Mouse (Mus musculus): ENCODE results near the gene Nos2.

Nos2 gene

DNA sequence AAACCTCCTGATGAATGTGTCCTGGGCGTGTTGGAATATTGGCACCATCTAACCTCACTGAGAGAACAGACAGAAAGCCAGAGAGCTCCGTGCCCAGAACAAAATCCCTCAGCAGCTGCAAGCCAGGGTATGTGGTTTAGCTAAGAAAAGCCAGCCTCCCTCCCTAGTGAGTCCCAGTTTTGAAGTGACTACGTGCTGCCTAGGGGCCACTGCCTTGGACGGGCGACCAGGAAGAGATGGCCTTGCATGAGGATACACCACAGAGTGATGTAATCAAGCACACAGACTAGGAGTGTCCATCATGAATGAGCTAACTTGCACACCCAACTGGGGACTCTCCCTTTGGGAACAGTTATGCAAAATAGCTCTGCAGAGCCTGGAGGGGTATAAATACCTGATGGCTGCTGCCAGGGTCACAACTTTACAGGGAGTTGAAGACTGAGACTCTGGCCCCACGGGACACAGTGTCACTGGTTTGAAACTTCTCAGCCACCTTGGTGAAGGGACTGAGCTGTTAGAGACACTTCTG, at the start of gene Nos2:
Nos2 (plus strand) TSS at position 377 of the 529 bp plus-strand sequence.
- no peak for DNase-seq (ENCODE audit: low spot score)

DNA sequence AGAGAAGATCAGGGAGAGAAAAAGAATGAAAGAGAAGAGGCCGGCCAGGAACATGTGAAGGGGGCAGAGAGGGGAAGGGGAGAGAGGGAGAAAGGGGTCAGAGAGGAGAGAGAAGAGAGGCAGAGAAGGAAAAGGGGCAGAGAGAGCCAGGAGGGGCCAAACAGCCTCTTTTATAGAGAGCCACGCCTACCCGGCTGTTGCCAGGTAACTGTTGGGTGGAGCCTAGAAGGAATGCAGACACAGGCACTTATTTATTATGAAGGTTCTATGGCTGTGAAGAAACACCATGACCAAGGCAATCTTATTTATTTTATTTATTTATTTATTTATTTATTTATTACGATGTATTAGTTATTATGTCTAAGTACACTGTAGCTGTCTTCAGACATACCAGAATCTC, 49.7 kb upstream of the Nos2 start:
- DNase-seq (ENCODE audit: low spot score), result no peak

DNA sequence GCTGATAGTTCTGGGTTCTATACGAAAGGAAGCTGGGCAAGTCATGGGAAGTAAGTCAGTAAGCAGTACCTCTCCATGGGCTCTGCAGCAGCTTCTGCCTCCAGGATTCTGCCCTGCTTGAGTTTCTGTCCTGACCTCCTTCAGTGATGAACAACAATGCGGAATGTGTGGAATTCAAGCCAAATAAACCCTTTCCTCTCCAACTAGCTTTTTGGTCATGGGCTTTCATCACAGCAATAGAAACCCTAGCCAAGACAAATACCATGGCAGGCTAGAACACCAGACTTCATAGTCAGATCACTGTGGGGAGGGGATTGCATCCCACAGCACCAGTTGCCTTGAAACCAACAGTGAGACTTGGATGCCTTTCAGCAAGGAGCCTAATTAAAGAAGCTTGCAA, 47.8 kb upstream of the Nos2 start:
- DNase-seq (ENCODE audit: low spot score), result no peak

DNA sequence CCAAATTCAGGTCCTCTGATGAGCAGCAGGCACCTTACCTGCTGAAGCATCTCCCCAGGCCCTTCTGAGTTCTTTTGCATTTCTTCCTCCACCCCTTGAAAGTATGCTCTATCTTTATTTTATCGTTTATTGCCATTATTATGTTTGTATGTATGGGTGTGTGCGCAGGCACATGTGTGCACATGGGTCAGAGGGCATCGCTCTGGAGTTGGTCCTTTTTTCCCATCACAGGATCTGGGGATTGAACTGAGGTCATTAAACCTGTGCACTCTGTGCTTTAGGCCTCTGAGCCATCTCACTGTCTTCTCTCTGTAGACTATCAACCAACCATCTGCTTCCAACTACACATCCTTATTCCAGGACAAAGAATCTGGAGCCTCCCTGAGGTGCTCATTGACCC, 40.9 kb upstream of the Nos2 start:
- no peak for DNase-seq (ENCODE audit: low spot score)

DNA sequence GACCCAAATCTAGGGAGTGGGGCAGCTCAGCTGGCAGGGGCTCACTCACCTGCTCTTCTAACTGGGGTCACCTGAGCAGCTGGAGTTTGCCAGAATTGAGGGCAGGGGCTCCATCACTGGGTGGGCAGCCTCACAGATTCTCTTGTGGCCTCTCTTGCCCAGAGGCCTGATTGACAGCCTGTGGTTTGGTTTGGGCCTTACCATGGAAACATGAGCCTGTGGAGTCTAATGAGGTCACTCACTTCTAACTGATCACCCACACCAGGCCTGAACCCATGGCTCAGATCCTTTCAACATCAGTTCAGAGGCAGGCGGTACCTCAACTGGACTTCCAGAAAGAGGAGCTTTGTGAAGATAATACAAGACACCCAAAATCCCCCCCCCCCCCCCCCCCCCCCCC, 33.9 kb upstream of the Nos2 start:
- no peak for DNase-seq (ENCODE audit: low spot score)

DNA sequence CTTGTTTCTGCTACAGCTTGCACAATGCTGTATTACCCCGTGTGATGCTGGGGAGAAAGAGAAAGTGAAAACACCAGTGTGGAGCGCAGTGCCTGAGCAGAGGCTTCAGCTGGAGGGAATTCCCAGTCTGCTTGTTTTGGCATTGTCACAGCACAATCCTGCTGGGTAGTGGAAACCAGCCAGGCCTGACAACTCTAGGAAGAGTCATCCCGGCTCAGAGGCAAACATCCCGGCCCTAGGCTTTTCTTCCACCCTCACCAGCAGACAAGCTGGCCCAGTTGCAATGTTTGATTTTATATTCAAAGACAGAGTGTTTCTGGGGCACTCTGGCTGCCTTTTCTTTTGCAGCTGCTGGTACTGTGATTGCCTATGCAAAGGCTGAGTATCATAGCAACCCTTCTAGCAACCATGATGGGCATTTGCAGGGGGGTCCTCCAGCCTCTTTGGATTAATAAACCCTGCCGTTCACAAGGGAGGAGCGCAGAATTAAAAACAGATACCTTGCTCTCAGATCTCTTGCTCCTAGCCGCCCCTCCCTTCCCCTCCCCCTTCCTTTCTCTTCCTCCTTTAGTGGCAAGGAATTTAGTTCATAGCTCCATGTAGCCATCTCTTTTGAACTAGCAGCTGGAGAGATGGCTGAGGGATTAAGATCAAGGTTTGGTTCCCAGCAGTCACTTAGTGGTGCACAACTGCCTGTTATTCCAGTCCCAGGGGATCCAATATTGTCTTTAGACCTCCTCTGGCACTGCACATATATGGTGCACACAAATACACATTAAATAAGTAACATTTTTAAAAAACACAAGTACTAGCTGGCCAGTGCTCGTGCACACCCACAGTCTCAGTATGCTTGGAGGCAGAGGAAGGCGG, 33.2 kb upstream of the Nos2 start:
- peak; percentile 83 for DNase-seq (ENCODE audit: low spot score)

DNA sequence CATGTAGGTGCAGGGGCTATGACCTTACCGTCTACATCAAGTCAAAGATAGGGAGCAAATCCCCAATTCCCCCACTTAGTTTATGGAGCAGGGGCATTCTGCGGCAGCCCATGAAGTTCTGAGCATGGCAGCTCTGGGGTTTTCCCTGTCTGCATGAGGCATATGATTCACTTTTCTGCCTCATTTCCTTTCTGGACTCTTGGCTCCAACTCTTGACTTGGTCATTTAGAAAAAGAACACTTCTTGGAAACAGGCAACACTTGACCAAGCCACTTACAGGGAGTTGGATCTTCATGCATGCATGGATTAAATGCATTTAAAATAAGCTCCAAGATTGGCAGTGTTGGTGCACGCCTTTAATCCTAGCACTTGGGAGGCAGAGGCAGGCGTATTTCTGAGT, 31.4 kb upstream of the Nos2 start:
- no peak for DNase-seq (ENCODE audit: low spot score)

DNA sequence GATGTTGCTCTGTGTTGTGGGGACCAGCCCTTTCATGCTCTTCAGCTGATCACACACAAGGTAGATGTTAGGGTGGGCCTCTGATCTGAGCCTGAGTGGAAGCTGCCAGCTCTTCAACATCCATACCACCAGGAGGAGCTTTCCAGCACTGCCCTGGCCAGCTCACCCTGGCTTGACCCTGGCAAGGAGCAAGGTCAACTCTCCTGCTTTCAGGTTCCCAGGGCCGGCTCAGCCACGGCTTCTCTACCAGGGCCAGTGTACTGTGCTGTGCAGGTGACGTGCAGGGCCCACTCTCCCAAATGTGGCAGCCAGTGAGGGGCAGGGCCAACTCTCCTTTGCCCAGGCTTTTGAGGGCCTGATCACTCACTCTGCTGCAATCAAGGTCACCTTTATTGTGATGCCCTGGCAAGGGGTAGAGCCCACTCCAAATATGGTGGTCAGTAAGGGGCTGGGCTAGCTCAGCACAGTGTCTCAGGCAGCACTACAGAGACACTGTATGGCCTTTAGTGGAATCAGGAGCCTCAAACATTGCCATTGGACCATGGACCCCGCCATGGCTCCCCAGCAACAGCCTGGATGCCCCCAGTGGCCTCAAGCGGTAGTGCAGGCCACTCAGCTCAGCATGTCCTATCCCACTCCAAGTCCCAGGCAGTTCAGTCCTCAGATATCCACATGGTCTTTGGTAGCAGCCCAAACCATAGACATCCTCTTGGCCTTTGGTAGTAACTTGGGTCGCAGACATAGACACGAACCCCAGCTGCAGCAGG, 24.0 kb upstream of the Nos2 start:
- DNase-seq (ENCODE audit: low spot score), result no peak

DNA sequence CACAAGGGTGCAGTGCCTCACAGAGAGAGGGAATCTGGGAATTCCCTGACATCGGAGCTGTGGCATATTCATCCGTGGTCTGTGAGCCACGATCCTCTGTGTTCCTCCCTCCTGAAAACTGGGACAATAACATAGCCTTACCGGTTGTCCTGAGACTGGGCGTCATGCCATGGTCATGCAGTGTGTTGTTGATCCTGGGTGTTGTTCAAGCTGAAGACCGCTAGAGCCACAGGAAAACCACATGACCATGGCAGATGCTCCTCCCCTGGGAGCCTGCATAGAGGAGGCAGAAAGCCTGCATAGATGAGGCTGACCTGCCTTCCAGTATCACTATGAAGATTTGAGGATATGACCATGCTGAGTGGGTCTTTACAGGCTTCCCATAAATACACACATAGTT, 5.1 kb upstream of the Nos2 start:
- DNase-seq (ENCODE audit: low spot score), result no peak

DNA sequence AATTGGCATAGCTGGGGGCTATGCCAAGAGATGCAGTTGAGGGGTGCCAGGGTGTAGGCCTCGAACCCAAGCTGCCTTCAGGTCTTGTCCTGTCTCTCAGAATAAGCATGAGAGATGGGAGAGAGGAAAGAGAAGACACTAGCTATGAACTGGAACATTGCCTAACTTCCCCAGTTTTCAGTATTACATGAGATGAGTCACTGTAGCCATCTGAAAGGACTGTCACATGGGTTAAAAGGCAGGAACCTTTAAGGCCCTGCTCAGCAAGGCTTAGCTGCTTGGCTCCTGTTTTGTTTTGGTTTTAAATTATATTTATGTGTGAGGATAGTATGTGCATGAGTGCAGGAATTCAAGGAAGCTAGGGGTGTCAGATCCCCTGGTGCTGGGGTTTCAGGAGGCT, 4.2 kb upstream of the Nos2 start:
- no peak for DNase-seq (ENCODE audit: low spot score)

DNA sequence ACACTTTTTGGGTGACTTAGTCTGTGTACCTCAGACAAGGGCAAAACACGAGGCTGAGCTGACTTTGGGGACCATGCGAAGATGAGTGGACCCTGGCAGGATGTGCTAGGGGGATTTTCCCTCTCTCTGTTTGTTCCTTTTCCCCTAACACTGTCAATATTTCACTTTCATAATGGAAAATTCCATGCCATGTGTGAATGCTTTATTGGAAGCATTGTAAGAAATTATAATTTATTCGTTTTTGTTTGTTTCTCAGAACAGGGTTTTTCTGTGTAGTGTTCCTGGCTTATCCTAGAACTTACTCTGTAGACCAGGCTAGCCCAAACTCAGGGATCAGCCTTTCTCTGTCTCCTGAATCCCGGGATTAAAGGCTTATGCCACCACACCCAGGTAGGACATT, 842 bp upstream of the Nos2 start:
- no peak for DNase-seq (ENCODE audit: low spot score)

DNA sequence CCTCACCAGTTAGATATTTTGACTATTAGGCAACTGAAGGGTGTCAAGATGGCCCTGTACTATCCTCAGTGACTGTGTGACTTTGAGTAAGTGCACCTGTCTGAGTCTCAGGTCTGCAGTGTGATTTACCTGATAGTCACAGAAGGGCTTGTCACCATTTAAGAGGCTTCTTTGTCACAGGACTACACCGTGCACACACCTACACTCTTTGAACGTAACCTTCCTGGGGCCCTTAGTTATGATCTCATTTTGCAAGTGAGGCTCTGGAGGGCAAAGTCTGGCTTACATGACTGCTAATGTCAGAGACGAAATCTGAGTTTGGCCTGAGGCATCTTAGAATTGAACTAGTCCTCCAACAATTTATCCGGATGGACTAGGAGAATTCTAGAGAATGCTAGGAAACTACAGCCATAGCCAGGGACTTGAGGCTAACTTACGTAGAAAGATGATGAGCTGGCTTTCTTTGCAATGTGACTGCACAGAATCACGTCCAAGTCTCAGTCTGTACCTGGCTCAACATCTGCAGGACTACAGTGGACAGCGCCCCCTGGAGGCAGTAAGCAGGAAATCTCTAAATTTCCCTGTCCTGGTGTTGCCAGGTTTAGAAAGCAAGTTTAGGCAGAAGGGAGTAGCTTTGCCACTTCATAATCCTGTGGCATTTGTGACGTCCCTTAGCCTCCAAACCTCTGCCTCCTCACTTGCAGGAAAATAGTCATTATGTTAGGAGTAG, 2.3 kb downstream of the Nos2 start:
- no peak for DNase-seq (ENCODE audit: low spot score)

DNA sequence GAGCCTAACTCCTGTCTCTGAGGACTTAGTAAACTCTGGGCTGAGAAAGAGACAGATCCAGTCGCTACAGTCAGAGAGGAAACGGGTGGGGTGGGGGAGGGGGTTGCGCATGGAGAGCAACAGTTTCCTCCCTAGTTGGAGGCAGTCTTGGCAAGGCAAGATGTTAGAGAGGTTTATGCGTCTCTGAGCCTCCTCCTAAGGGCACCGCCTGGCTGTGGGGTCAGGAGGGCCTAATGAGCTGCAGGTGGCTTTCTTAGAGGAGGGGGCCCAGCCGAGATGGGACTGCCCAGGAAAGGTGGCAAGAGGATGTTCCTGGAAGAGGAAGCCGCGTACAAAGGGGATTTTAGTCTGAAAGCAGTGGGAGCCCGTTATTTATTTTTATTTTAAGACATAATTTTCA, 3.5 kb downstream of the Nos2 start:
- DNase-seq (ENCODE audit: low spot score), result no peak

DNA sequence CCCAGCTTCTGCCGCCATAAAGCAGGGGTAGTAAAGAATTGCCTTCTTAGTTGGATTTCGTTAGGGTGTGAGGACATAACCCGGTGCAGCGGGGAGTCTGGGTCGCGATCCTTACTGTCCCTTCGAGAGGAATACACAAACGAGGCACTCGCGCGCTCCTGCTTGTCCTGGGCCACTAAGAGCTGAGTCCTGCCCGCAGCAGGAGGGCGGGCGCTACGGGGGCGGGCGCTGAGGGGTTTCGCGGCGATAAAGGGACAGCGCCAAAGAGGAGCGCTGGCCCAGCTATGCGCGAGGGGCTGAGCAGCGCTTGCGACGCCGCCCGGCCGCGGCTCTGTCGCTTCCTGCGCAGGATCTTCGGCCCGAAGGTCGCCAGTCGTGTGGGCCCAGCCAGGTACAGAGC, 4.3 kb downstream of the Nos2 start:
- no peak for DNase-seq (ENCODE audit: low spot score)

DNA sequence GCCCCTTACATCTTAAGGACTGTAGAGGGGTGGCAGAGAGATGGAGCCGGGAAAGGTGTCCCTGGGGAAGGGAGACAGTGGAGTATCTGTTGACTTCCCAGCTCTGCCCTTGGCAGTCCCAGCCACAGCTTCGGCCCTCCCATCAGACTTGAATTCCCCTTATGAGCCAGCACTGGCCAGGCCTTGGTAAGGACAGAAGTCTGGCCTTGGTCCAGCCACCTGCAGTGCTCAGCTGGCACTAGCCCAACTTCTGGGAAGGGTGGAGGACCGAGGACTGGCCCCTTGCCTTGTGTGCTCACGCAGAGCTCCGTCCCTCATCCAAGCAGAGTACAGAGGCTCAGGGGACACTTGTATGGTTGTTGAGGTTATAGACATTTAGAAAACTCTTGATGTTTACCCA, 8.8 kb downstream of the Nos2 start:
- no peak for DNase-seq (ENCODE audit: low spot score)

DNA sequence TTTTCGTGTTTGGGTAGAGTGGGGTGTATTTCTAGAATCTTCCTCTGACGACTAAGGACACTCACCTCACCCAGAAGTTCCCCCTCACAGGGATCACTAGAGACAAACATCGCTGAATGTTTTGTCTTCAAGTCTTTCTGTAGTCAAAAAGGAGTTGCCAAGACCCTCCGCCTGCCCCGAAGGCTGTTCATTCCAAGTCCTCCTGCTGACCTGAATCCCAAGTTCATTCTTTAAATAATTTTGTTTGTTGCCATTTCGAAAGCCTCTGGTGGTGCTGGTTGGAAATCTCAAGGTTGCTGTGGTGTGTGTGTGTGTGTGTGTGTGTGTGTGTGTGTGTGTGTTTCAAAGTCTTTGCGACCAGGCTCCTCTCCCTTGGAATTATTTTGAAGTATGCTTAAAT, 13.7 kb downstream of the Nos2 start:
- DNase-seq (ENCODE audit: low spot score), result no peak

DNA sequence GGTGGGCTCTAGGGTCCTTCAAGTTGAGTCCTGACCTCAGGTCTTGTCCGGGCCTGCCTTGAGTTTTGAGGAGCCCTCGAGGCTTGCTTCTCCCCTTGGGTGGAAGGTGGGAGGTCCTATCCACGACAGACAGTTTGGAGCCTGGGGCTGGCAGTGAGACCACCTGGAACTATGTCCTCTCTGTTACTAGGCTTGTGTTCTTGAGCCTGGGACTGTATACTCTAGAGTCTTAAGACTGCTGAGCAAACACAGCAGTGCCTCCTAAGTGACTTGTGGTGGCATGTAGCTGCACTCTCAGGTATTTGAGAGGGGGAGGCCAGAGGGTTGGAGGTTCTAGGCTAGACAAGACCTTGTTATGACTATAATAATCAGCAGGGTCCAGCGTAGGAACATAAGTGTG, 14.1 kb downstream of the Nos2 start:
- DNase-seq (ENCODE audit: low spot score), result no peak

DNA sequence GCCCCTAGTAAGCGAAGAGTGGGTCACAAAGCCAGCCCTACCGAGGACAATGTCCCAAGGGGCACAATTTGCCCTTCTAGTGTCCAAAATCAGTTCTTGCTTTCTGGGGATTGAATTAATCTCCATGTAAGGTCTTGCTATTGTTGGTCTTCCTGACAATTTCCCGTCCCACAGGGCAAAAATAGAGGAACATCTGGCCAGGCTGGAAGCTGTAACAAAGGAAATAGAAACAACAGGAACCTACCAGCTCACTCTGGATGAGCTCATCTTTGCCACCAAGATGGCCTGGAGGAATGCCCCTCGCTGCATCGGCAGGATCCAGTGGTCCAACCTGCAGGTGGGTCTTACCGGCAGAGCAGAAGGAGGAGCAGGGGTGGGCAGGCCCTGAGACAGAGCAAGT, 14.6 kb downstream of the Nos2 start:
- no peak for DNase-seq (ENCODE audit: low spot score)

DNA sequence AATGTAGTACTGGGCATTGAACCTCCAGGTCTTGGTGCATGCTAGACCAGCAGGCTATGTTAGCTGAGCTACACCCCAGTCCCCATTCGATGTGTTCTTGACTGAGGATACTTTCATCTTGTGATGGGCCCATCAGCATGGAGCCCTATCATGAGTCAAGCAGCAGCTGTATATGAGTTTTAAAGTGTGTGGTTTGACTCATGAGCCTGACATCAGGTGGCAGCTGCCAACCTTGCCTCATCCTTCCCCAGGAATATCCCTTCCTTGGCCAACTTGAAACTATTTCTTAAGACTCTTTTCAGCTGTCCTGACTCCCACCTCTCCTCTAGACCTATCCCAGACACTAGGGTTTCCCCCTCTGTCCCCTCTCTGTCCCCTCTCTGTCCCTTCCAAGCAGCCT, 22.5 kb downstream of the Nos2 start:
- DNase-seq (ENCODE audit: low spot score), result no peak

DNA sequence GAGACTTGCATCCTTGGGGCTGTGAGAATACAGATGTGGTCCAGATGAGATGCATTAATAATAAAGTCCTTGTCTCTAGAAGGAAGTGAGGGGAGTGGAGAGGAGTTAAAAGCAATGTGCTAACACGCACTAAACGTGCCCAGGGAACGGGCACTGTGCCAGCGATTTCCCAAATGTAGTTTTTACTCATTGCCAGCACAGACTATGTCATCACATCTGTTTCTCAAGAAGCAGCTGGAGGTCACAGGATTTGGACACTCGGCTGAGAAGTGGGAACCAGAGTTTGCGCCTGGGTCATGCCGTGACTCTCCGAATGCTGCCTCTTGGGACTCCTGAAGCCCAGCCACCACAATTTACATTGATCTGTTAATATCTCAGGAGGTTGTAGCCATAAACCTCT, 29.8 kb downstream of the Nos2 start:
- no peak for DNase-seq (ENCODE audit: low spot score)

DNA sequence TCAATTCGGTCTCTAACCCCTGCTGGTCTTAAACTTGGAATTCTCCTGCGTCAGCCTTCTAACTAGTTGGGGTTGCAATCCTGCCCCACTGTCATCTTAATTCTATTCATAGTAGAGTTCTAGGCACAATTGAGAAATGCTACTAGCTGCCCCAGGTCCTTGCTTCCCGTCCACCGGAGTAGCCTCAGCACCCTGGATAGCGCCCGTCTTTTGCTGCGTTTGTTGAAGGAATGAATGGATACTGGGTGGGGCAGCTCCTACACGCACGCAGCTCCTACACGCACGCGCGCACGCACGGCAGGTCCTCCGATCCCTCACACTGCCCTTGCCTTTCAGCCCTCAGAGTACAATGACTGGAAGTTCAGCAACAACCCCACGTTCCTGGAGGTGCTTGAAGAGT, 31.9 kb downstream of the Nos2 start:
- DNase-seq (ENCODE audit: low spot score), result no peak

DNA sequence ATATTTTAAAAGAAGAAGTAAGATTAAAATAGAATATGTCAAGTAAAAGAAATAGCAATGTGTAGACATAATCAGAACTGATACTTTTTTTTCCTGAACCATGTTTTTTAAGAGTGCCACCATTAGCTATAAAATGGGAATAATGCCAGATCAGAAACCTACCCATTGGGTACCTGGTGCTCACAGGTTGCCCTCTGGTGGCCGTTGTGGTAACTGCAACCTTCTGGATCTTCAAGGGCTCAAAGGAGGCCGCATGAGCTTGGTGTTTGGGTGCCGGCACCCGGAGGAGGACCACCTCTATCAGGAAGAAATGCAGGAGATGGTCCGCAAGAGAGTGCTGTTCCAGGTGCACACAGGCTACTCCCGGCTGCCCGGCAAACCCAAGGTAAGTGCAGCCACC, 35.7 kb downstream of the Nos2 start:
- peak; percentile 73 for DNase-seq (ENCODE audit: low spot score)

DNA sequence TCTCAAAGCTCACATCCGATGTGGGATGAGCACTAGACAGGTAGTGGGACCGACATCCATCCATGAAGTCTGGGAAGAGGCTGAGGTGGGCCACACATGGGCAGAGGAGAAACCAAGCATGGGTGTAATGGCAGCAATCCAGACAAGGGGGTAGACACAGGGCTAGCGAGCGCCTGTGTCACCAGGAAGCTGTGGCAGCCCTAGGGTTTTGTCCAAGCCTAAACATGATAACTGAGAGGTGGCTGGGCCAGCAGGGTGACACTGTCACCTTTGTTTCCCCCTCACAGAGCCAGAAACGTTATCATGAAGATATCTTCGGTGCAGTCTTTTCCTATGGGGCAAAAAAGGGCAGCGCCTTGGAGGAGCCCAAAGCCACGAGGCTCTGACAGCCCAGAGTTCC, 38.8 kb downstream of the Nos2 start:
- no peak for DNase-seq (ENCODE audit: low spot score)

Data from layer of hippocampus, adult 9-10 months (tissue).